Mouse (Mus musculus): ENCODE measurements at regions not wholly inside any gene's neighbourhood (a gene's known extent, or its start where the extent isn't known, plus 50 kb on each side); places are given as distances from the start of the nearest gene placed in this dataset.

- Histone ChIP-seq H3K27me3 (ENCODE audit: control insufficient read depth, insufficient read depth, low read length) (no peaks in the 10 kb centered on the region), H3K36me3 (replicated peaks; ENCODE audit: control insufficient read depth, insufficient read depth, low read depth, low read length) (no peaks in the 10 kb centered on the region), H3K4me1 (ENCODE audit: control insufficient read depth, insufficient read depth, low read length) (no peaks in the 10 kb centered on the region), H3K4me2 (ENCODE audit: low read depth, low read length) (no peak overlapping the region), H3K27ac (replicated peaks; ENCODE audit: low read depth, low read length) (no peak overlapping the region), H3K9me3 (replicated peaks; ENCODE audit: control insufficient read depth, low read length) (no peaks in the 10 kb centered on the region), H3K4me3 (ENCODE audit: low read depth, low read length) (no peak overlapping the region), H3K9ac (replicated peaks; ENCODE audit: low read length) (no peak overlapping the region)
- 64% methylated on average over 12 of the region's 12 CpGs for WGBS
- no peak for ATAC-seq (replicated peaks; ENCODE audit: insufficient number of reproducible peaks, low FRiP score, low TSS enrichment, low read depth)
- no peak for DNase-seq (ENCODE audit: low spot score)
Measured at GRCm38 (mm10) chr14:62175384-62176048, 116.9 kb upstream of the Rnaseh2b start.

GRCm38 (mm10) chr14:62177509-62177908, 114.9 kb upstream of the Rnaseh2b start:
- Histone ChIP-seq H3K4me3 (ENCODE audit: low read depth, low read length) (no peak overlapping the region), H3K4me1 (ENCODE audit: control insufficient read depth, insufficient read depth, low read length) (no peaks in the 10 kb centered on the region), H3K36me3 (replicated peaks; ENCODE audit: control insufficient read depth, insufficient read depth, low read depth, low read length) (no peaks in the 10 kb centered on the region), H3K27ac (replicated peaks; ENCODE audit: low read depth, low read length) (no peak overlapping the region), H3K9ac (replicated peaks; ENCODE audit: low read length) (no peak overlapping the region), H3K4me2 (ENCODE audit: low read depth, low read length) (no peak overlapping the region), H3K9me3 (replicated peaks; ENCODE audit: control insufficient read depth, low read length) (no peaks in the 10 kb centered on the region), H3K27me3 (ENCODE audit: control insufficient read depth, insufficient read depth, low read length) (no peaks in the 10 kb centered on the region)
- ATAC-seq (replicated peaks; ENCODE audit: insufficient number of reproducible peaks, low FRiP score, low TSS enrichment, low read depth) (no peak), DNase-seq (ENCODE audit: low spot score) (no peak)
- 87% methylated on average over 5 of the region's 5 CpGs for WGBS

- ATAC-seq (replicated peaks; ENCODE audit: insufficient number of reproducible peaks, low FRiP score, low TSS enrichment, low read depth) (no peak), DNase-seq (ENCODE audit: low spot score) (no peak)
- Histone ChIP-seq H3K9ac (replicated peaks; ENCODE audit: low read length) (no peak overlapping the region), H3K9me3 (replicated peaks; ENCODE audit: control insufficient read depth, low read length) (no peaks in the 10 kb centered on the region), H3K36me3 (replicated peaks; ENCODE audit: control insufficient read depth, insufficient read depth, low read depth, low read length) (no peaks in the 10 kb centered on the region), H3K27me3 (ENCODE audit: control insufficient read depth, insufficient read depth, low read length) (no peaks in the 10 kb centered on the region), H3K4me3 (ENCODE audit: low read depth, low read length) (no peak overlapping the region), H3K4me1 (ENCODE audit: control insufficient read depth, insufficient read depth, low read length) (no peaks in the 10 kb centered on the region), H3K27ac (replicated peaks; ENCODE audit: low read depth, low read length) (no peak overlapping the region), H3K4me2 (ENCODE audit: low read depth, low read length) (no peak overlapping the region)
- WGBS = 72% methylated on average over 11 of the region's 11 CpGs
Measured at GRCm38 (mm10) chr14:62187360-62187759, 105.0 kb upstream of the Rnaseh2b start.

- no peaks in the 10 kb centered on the region for H3K27me3 ChIP-seq (ENCODE audit: control insufficient read depth, insufficient read depth, low read length)
- no peaks in the 10 kb centered on the region; the same call in 1 of the 2 replicates for H3K4me1 ChIP-seq (ENCODE audit: control insufficient read depth, insufficient read depth, low read length)
- ATAC-seq (replicated peaks; ENCODE audit: insufficient number of reproducible peaks, low FRiP score, low TSS enrichment, low read depth) = no peak
- H3K4me2 ChIP-seq (ENCODE audit: low read depth, low read length) = no peak overlapping the region
- H3K27ac ChIP-seq (replicated peaks; ENCODE audit: low read depth, low read length) = no peak overlapping the region
- WGBS = 73% methylated on average over 7 of the region's 7 CpGs
- H3K9me3 ChIP-seq (replicated peaks; ENCODE audit: control insufficient read depth, low read length) = no peaks in the 10 kb centered on the region
- no peak overlapping the region for H3K9ac ChIP-seq (replicated peaks; ENCODE audit: low read length)
- no peak overlapping the region for H3K4me3 ChIP-seq (ENCODE audit: low read depth, low read length)
- H3K36me3 ChIP-seq (replicated peaks; ENCODE audit: control insufficient read depth, insufficient read depth, low read depth, low read length) = no peaks in the 10 kb centered on the region
- no peak for DNase-seq (ENCODE audit: low spot score)
Measured at GRCm38 (mm10) chr14:62188147-62188885, 104.1 kb upstream of the Rnaseh2b start.

GRCm38 (mm10) chr14:62191624-62192023, 100.8 kb upstream of the Rnaseh2b start:
- no peak overlapping the region for H3K4me3 ChIP-seq (ENCODE audit: low read depth, low read length)
- ATAC-seq (replicated peaks; ENCODE audit: insufficient number of reproducible peaks, low FRiP score, low TSS enrichment, low read depth) (no peak), DNase-seq (ENCODE audit: low spot score) (no peak)
- H3K9ac ChIP-seq (replicated peaks; ENCODE audit: low read length) = no peak overlapping the region
- H3K4me1 ChIP-seq (ENCODE audit: control insufficient read depth, insufficient read depth, low read length) = no peaks in the 10 kb centered on the region; the same call in 1 of the 2 replicates
- H3K4me2 ChIP-seq (ENCODE audit: low read depth, low read length) = no peak overlapping the region
- no peaks in the 10 kb centered on the region for H3K27me3 ChIP-seq (ENCODE audit: control insufficient read depth, insufficient read depth, low read length)
- H3K27ac ChIP-seq (replicated peaks; ENCODE audit: low read depth, low read length) = no peak overlapping the region
- WGBS = 81% methylated on average over 2 of the region's 2 CpGs
- no peaks in the 10 kb centered on the region for H3K36me3 ChIP-seq (replicated peaks; ENCODE audit: control insufficient read depth, insufficient read depth, low read depth, low read length)
- H3K9me3 ChIP-seq (replicated peaks; ENCODE audit: control insufficient read depth, low read length) = no peaks in the 10 kb centered on the region

- ATAC-seq (replicated peaks; ENCODE audit: insufficient number of reproducible peaks, low FRiP score, low TSS enrichment, low read depth) = no peak
- Histone ChIP-seq H3K4me1 (ENCODE audit: control insufficient read depth, insufficient read depth, low read length) (no peaks in the 10 kb centered on the region; the same call in 1 of the 2 replicates), H3K4me2 (ENCODE audit: low read depth, low read length) (no peak overlapping the region), H3K27me3 (ENCODE audit: control insufficient read depth, insufficient read depth, low read length) (no peaks in the 10 kb centered on the region), H3K36me3 (replicated peaks; ENCODE audit: control insufficient read depth, insufficient read depth, low read depth, low read length) (no peaks in the 10 kb centered on the region), H3K9me3 (replicated peaks; ENCODE audit: control insufficient read depth, low read length) (no peaks in the 10 kb centered on the region), H3K4me3 (ENCODE audit: low read depth, low read length) (no peak overlapping the region), H3K27ac (replicated peaks; ENCODE audit: low read depth, low read length) (no peak overlapping the region), H3K9ac (replicated peaks; ENCODE audit: low read length) (no peak overlapping the region)
- WGBS = 36% methylated on average over 8 of the region's 8 CpGs
- no peak for DNase-seq (ENCODE audit: low spot score)
Measured at GRCm38 (mm10) chr14:62192814-62193213, 99.6 kb upstream of the Rnaseh2b start.

- H3K4me3 ChIP-seq (ENCODE audit: low read depth, low read length) = no peak overlapping the region
Measured at GRCm38 (mm10) chr14:62193371-62193770, 99.0 kb upstream of the Rnaseh2b start.

GRCm38 (mm10) chr14:62196776-62197175, 95.6 kb upstream of the Rnaseh2b start:
- H3K27me3 ChIP-seq (ENCODE audit: control insufficient read depth, insufficient read depth, low read length) = no peaks in the 10 kb centered on the region
- no peak overlapping the region for H3K27ac ChIP-seq (replicated peaks; ENCODE audit: low read depth, low read length)
- H3K4me2 ChIP-seq (ENCODE audit: low read depth, low read length) = no peak overlapping the region
- H3K9ac ChIP-seq (replicated peaks; ENCODE audit: low read length) = no peak overlapping the region
- no peak overlapping the region for H3K4me3 ChIP-seq (ENCODE audit: low read depth, low read length)
- no peaks in the 10 kb centered on the region; the same call in 1 of the 2 replicates for H3K4me1 ChIP-seq (ENCODE audit: control insufficient read depth, insufficient read depth, low read length)
- ATAC-seq (replicated peaks; ENCODE audit: insufficient number of reproducible peaks, low FRiP score, low TSS enrichment, low read depth) (no peak), DNase-seq (ENCODE audit: low spot score) (no peak)
- WGBS = 62% methylated on average over 4 of the region's 4 CpGs
- no peaks in the 10 kb centered on the region for H3K36me3 ChIP-seq (replicated peaks; ENCODE audit: control insufficient read depth, insufficient read depth, low read depth, low read length)
- no peaks in the 10 kb centered on the region for H3K9me3 ChIP-seq (replicated peaks; ENCODE audit: control insufficient read depth, low read length)

More at GRCm38 (mm10) chr14:62193371-62193770, 99.0 kb upstream of the Rnaseh2b start:
- Histone ChIP-seq H3K4me2 (ENCODE audit: low read depth, low read length) (no peak overlapping the region), H3K9me3 (replicated peaks; ENCODE audit: control insufficient read depth, low read length) (no peaks in the 10 kb centered on the region), H3K9ac (replicated peaks; ENCODE audit: low read length) (no peak overlapping the region), H3K27ac (replicated peaks; ENCODE audit: low read depth, low read length) (no peak overlapping the region), H3K27me3 (ENCODE audit: control insufficient read depth, insufficient read depth, low read length) (no peaks in the 10 kb centered on the region), H3K4me1 (ENCODE audit: control insufficient read depth, insufficient read depth, low read length) (no peaks in the 10 kb centered on the region; the same call in 1 of the 2 replicates), H3K36me3 (replicated peaks; ENCODE audit: control insufficient read depth, insufficient read depth, low read depth, low read length) (no peaks in the 10 kb centered on the region)
- WGBS = 35% methylated on average over 4 of the region's 4 CpGs
- DNase-seq (ENCODE audit: low spot score) (no peak), ATAC-seq (replicated peaks; ENCODE audit: insufficient number of reproducible peaks, low FRiP score, low TSS enrichment, low read depth) (no peak)

Data from embryonic facial prominence, embryonic 11.5 days (tissue).